Mouse (Mus musculus) forebrain, embryonic 11.5 days (tissue): ENCODE data around the gene Mymk. TPM values are rescaled to one million over a fixed set of nuclear protein-coding genes. Genes with fewer than 3 reads are reported as not detected.
A peak's percentile ranks its signal among the peaks of the same experiment; 100 is the strongest.

ENCODE experiments used
- ATAC-seq: fragments of 200-750 bp; cut with Nextera tagmentation; replicated peaks from 2 replicates; pipeline ENCODE4 v1.8.0; 2017; ENCODE audit warnings: moderate TSS enrichment; ENCODE audit not compliant: low FRiP score
- DNase-seq: peaks from one replicate; pipeline ENCODE4 v3.0.0-alpha.2; 2017; ENCODE audit warnings: low spot score
- H3K27ac ChIP-seq: fragments of 300-500 bp; sonication (generic); 2 replicates; pipeline ENCODE4 v1.5.1; 2014; ENCODE audit warnings: low read depth, low read length
- H3K27me3 ChIP-seq: fragments of 300-500 bp; sonication (generic); 2 replicates; pipeline ENCODE4 v1.6.1; 2014; ENCODE audit warnings: mild to moderate bottlenecking, low read length, mixed read lengths; ENCODE audit not compliant: control insufficient read depth, insufficient read depth
- H3K36me3 ChIP-seq: fragments of 300-500 bp; sonication (generic); 2 replicates; pipeline ENCODE4 v1.6.1; 2014; ENCODE audit warnings: mild to moderate bottlenecking, low read length, moderate library complexity, mixed read lengths; ENCODE audit not compliant: control insufficient read depth, insufficient read depth
- H3K4me1 ChIP-seq: fragments of 300-500 bp; sonication (generic); replicated peaks from 2 replicates; pipeline ENCODE4 v1.6.1; 2014; ENCODE audit warnings: low read length, mixed read lengths; ENCODE audit not compliant: control insufficient read depth, insufficient read depth
- H3K4me2 ChIP-seq: fragments of 300-500 bp; sonication (generic); 2 replicates; pipeline ENCODE4 v1.6.1; 2014; ENCODE audit warnings: low read depth, mild to moderate bottlenecking, low read length, moderate library complexity, mixed read lengths; ENCODE audit not compliant: severe bottlenecking
- H3K4me3 ChIP-seq: fragments of 300-500 bp; sonication (generic); 2 replicates; pipeline ENCODE4 v1.5.1; 2014; ENCODE audit warnings: low read depth, low read length
- H3K9ac ChIP-seq: fragments of 300-500 bp; sonication (generic); 2 replicates; pipeline ENCODE4 v1.6.1; 2014; ENCODE audit warnings: low read length
- H3K9me3 ChIP-seq: fragments of 300-500 bp; sonication (generic); 2 replicates; pipeline ENCODE4 v1.6.1; 2016; ENCODE audit warnings: low read length, mixed read lengths; ENCODE audit not compliant: control insufficient read depth
- WGBS: fragments of 180-500 bp; shearing (Covaris S2); extraction: QIAGEN DNeasy Blood & Tissue Kit; methylation state at CpG from one replicate; pipeline ENCODE4 v1.1.7; 2014; 5-methylcytosine and 5-hydroxymethylcytosine counted together
- polyA plus RNA-seq: library from polyadenylated mRNA; unstranded; fragments of >200 nt; fragmentation: Nextera tagmentation; extraction: Ambion mirVana; gene quantifications from 2 replicates; pipeline ENCODE4 v1.2.1, GENCODE M21; 2014

Mymk gene
- polyA plus RNA-seq, 1 experiment from 2014 or later = not detected

DNA sequence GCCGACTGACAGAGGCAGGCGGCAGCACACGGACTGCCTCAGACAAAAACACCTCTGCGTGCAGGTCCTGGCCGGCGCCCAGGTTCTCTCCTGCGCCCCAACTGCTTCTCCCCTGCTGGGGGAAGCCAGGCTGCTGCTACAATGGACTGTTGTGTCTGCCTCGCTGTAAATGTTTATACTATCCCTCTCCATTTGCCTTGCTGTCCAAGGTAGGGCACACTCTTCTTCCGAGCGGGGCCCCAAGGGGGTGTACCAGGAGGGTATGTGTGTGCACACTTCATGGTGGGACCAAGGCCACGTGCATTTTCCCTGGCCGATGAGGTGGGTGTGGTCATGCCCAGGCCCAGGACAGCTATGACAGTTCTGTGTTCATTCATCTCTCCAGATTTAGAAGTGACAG lies 13.2 kb downstream of the Mymk start:
- ATAC-seq (no peak), DNase-seq (no peak)
- Histone ChIP-seq H3K36me3 (no peaks in the 10 kb centered on the region), H3K4me2 (no peak overlapping the region), H3K9ac (no peak overlapping the region), H3K27ac (no peak overlapping the region), H3K9me3 (no peaks in the 10 kb centered on the region), H3K4me3 (no peak overlapping the region), H3K4me1 (no peaks in the 10 kb centered on the region), H3K27me3 (no peaks in the 10 kb centered on the region)
- WGBS = 65% methylated on average over 12 of the region's 12 CpGs

DNA sequence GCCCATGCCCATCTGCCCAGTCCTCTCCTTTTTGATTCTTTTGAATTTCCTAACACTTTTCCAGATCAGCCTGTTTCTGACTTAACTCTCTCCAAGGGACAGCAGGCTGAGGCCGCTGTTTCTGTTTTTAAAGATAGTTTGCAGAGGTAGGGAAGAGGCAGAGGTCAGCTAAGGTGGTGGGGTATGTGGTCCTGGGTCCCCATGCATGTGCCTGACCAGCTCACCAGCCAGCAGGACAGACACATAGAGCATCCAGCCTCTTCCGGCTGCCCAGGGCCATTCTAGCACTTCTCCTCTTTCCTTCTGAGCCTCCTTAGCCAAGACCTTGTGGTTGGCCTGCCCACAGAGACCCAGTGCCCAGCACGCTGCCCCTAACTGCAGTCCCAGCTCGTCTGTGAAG lies 13.7 kb downstream of the Mymk start:
- DNase-seq = no peak
- no peaks in the 10 kb centered on the region for H3K36me3 ChIP-seq
- H3K27ac ChIP-seq = no peak overlapping the region
- H3K4me2 ChIP-seq = no peak overlapping the region
- no peaks in the 10 kb centered on the region for H3K9me3 ChIP-seq
- 67% methylated on average over 4 of the region's 4 CpGs for WGBS
- H3K27me3 ChIP-seq = no peaks in the 10 kb centered on the region
- no peak for ATAC-seq
- H3K4me3 ChIP-seq = no peak overlapping the region
- H3K9ac ChIP-seq = no peak overlapping the region
- no peaks in the 10 kb centered on the region for H3K4me1 ChIP-seq

DNA sequence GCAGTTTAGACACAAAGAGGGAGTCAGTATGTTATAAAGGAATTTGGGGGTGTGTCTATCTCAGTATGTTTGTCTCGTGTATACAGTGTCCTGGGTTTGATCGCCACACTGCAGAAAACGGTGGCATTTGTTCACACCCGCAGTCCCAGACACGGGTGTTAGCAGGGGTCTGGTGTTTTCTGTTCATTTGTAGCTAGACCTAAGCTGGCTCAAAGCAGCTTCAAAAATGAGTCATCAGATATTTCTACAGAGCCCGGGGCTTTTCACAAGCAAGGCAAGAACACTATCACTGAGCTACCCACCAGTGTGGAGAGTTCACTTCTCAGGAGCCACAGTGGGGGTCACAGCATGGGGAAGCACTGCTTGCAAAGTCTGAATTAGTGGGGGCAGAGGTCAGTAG lies 22.6 kb downstream of the Mymk start:
- WGBS = 49% methylated on average over 6 of the region's 6 CpGs

DNA sequence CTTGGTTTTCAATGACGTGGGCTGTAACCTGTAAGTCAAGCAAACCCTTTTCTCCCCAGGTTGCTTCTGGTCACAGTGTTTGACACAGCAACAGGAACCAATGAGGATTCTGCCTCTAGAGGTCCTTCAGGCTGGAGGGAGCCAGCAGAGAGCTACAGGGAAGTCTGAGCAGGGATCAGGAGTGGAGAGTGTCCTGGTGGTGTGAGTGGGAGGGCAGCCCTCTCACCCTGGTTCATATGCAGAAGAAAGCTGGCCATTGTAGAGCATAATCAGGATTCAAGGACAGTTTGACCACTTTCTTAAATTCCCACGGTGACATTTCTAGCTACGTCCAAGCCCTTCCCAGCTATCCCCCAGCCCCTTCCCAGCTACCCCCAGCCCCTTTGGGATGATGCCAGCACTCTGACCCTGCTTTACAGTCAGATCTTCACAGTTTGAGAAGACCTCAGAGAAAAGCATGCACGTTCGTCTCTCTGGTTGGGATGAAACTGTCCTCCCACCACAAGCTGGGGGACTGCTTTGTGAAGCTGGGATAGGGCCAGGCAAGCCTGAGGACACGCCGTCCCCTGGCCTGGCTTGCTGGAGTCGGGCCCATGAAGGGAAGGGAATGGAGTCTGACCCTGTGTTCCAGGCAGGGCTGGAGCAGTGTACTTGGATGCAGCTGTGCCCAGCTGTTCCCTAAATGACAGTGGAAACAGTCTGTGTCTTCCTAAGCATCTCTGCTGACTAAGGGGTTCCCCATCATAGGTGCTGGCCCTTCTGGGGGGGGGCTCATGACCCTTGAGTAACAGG lies 25.8 kb downstream of the Mymk start:
- Histone ChIP-seq H3K9me3 (no peaks in the 10 kb centered on the region), H3K4me2 (no peak overlapping the region), H3K27ac (no peak overlapping the region), H3K9ac (no peak overlapping the region), H3K4me1 (no peaks in the 10 kb centered on the region), H3K4me3 (no peak overlapping the region), H3K27me3 (no peaks in the 10 kb centered on the region), H3K36me3 (no peaks in the 10 kb centered on the region)
- 69% methylated on average over 8 of the region's 8 CpGs for WGBS
- DNase-seq = no peak
- no peak for ATAC-seq

More for the DNA sequence above, 22.6 kb downstream of the Mymk start:
- H3K4me3 ChIP-seq = no peak overlapping the region
- no peaks in the 10 kb centered on the region for H3K4me1 ChIP-seq
- no peak overlapping the region for H3K9ac ChIP-seq
- ATAC-seq (no peak), DNase-seq (no peak)
- H3K27me3 ChIP-seq = no peaks in the 10 kb centered on the region
- no peak overlapping the region for H3K27ac ChIP-seq
- no peaks in the 10 kb centered on the region for H3K36me3 ChIP-seq
- H3K9me3 ChIP-seq = no peaks in the 10 kb centered on the region
- H3K4me2 ChIP-seq = no peak overlapping the region

DNA sequence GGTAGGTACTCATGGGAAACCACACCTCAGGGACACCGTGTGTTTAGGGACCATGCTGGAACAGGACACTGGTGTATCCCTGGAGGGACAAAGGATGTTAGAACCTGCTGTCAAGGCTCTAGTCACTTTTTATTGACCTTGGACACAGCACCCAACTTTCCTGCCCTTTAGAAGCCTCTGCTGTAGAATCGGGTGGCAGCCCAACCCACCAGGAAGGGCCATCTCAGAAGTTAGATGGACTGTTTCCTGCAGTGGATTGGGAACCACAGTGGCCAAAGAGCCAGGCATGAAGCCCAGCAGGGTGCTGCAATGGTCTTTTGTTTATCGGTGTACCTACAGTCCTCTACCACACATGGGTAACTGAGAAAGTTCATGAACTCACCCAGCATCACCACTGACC lies 27.3 kb downstream of the Mymk start:
- Histone ChIP-seq H3K9me3 (no peaks in the 10 kb centered on the region), H3K4me1 (no peaks in the 10 kb centered on the region), H3K4me2 (no peak overlapping the region), H3K4me3 (no peak overlapping the region), H3K36me3 (no peaks in the 10 kb centered on the region), H3K27ac (no peak overlapping the region), H3K9ac (no peak overlapping the region), H3K27me3 (no peaks in the 10 kb centered on the region)
- ATAC-seq (no peak), DNase-seq (no peak)
- 83% methylated on average over 3 of the region's 3 CpGs for WGBS

DNA sequence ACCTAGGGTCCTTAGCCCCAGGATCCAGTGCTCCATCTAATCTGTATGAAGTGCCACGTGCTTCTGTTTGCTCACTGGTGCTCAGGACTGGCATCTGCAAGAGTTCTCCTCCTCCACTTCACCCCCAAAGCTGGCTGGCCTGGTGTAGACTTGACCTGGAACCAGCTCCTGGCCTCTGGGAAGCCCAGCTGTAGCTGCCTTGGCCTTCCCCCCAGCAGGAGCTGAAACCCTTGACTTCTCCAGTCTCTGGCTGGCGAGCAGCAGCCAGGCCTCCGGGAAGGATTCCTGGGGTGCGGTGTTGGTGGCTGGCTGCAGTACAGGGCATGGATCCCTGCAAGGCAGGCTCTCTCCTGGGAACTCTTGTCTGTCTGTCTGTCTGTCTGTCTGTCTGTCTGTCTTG lies 27.8 kb downstream of the Mymk start:
- H3K9ac ChIP-seq = no peak overlapping the region
- no peaks in the 10 kb centered on the region for H3K9me3 ChIP-seq
- no peaks in the 10 kb centered on the region for H3K27me3 ChIP-seq
- no peak overlapping the region for H3K4me2 ChIP-seq
- DNase-seq (no peak), ATAC-seq (no peak)
- 72% methylated on average over 4 of the region's 4 CpGs for WGBS
- H3K27ac ChIP-seq = no peak overlapping the region
- no peak overlapping the region for H3K4me3 ChIP-seq
- no peaks in the 10 kb centered on the region for H3K4me1 ChIP-seq
- H3K36me3 ChIP-seq = no peaks in the 10 kb centered on the region

DNA sequence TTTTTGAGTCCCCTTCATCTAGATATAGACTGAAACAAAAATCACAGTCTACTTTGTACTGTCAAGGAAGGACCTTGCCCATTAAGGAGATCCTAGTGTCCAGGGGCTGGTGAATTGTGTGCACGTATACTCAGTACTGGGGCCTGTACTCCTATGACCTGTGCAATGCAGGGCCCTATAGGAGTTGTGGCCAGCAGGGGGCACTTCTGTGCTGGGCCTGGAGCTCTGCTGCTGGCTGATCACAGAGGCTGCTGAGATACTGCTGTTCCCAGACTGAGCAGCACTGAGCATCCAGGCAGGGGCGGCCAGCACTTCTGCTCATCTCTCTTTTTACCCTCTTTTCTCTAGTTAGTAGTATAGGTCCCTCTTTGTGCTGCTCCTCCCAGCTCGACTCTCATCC lies 28.5 kb downstream of the Mymk start:
- Histone ChIP-seq H3K27ac (no peak overlapping the region), H3K4me2 (no peak overlapping the region), H3K9ac (no peak overlapping the region), H3K36me3 (no peaks in the 10 kb centered on the region), H3K4me1 (no peaks in the 10 kb centered on the region), H3K9me3 (no peaks in the 10 kb centered on the region), H3K4me3 (no peak overlapping the region), H3K27me3 (no peaks in the 10 kb centered on the region)
- 27% methylated on average over 3 of the region's 3 CpGs for WGBS
- 0 out of 2 replicates have a peak, but pooled peaks have one; percentile 71 for ATAC-seq
- peak; percentile 86 for DNase-seq

DNA sequence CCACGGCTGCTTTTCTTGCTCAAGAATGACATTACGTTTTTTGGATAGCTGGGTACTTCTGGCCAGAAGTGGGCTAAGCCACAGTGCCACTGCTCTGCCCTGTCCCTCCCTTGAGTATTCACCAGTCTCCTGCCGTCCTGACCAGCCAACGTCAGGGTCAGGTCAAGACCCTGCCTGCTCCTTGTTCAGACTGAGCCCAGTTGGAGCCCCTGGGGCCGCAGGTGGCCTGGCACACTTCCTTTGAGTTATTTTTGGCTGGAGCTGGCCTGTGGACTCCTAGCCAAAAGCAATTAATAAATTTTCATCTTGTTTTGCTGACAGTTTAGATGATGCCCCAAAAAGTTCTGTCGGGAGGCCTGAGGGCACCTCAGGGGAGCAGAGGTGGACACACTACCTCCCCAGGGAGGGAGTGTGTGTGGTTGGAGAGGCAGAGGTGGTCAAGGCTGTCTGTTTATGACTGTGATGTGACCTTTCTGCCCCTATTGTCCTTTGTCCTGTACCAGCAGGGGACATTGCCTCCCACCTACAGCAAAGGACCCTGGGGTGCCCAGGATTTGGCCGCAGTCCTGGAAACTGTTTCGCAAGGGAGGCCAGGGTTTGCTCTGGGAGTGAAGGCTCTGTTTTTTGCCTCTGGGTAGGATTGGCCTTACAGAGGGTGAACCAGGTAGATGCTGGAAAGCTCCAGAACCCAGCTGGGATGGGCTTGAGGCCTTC lies 29.7 kb downstream of the Mymk start:
- ATAC-seq (no peak), DNase-seq (no peak)
- no peaks in the 10 kb centered on the region for H3K36me3 ChIP-seq
- H3K4me2 ChIP-seq = no peak overlapping the region
- 75% methylated on average over 8 of the region's 8 CpGs for WGBS
- no peak overlapping the region for H3K4me3 ChIP-seq
- no peak overlapping the region for H3K27ac ChIP-seq
- no peaks in the 10 kb centered on the region for H3K9me3 ChIP-seq
- H3K9ac ChIP-seq = no peak overlapping the region
- no peaks in the 10 kb centered on the region for H3K27me3 ChIP-seq
- H3K4me1 ChIP-seq = no peaks in the 10 kb centered on the region

DNA sequence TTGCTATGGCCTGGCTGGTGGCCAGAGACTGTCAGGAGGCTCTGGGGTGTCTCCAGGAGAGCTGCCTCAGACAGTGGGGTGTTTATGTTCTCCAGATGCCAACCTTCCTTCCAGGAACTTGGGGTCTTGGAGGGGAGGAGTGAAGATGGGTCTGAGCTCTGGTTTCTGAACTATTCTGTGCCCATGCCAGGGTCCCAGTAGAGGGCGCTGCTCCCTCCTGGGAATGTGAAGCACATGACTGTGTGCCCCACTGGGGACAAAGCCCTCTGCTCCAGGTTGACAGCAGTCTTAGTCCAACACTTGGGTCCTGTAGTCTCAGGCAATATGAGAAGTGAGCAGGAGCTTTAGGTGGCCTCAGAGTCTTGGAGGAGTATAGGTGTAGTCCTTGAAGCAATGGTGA lies 32.7 kb downstream of the Mymk start:
- ATAC-seq (no peak), DNase-seq (peak; percentile 72)
- H3K9me3 ChIP-seq = no peaks in the 10 kb centered on the region
- no peak overlapping the region for H3K27ac ChIP-seq
- H3K9ac ChIP-seq = no peak overlapping the region
- H3K4me2 ChIP-seq = no peak overlapping the region
- no peaks in the 10 kb centered on the region for H3K27me3 ChIP-seq
- H3K36me3 ChIP-seq = no peaks in the 10 kb centered on the region
- 17% methylated on average over 1 of the region's 1 CpGs for WGBS
- H3K4me1 ChIP-seq = no peaks in the 10 kb centered on the region
- no peak overlapping the region for H3K4me3 ChIP-seq
